Mouse (Mus musculus): ENCODE measurements around the gene Phldb2. TPM values are rescaled to one million over a fixed set of nuclear protein-coding genes. Genes with fewer than 3 reads are reported as not detected.

Gene Phldb2
- polyA plus RNA-seq, 1 experiment from 2014 or later, result 31.8 TPM

DNA sequence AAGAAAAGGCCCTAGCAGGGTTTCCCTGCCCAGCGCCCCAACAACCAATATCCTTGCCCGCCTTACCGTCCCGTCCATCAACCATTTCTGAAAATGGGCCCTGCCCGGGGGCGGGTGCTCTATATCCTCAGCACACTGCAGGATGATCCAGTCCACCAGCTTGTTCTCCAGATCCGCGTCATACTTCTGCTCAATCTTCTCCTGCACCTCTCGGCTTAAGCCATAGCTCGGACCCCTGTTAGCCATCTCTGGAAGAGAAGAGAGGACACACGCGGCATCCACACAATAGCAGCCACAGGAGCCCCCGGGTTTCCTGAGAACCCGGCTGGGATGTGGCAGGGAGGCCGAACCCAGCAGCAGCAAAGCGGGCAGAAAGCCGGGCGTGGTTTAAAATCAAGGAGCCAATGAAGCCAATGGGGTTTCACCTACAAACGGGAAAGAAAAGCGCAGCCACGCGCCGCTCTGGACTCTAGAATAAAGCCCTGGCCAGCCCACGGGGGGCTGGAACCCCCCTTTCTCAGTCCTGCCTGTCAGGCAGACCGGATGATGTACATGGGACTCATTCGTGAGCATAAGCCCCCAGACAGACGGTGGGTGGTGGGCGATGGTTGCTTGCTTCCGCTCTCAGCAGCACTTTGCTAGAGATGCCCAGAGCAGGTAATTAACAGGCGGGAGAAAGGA is 229.2 kb downstream of the Phldb2 start, which contains the start of gene Tagln3:
Gene Tagln3, minus strand, starts transcription at position 548 of the 681 bp plus-strand sequence.
- H3K27ac ChIP-seq, result peak within 1 kb of the TSS; percentile 2; the same call in 1 of the 2 replicates
- H3K27me3 ChIP-seq (replicated peaks), result no peaks in the 10 kb centered on the region
- H3K4me1 ChIP-seq (replicated peaks), result peaks cover 11% of the 10 kb centered on the region
- H3K9ac ChIP-seq, result peak within 1 kb of the TSS; percentile 46
- H3K36me3 ChIP-seq, result no peaks in the 10 kb centered on the region
- H3K9me3 ChIP-seq, result no peaks in the 10 kb centered on the region
- 2% methylated on average over 30 of the region's 30 CpGs for WGBS
- H3K4me3 ChIP-seq (replicated peaks), result peak within 1 kb of the TSS; percentile 47
- H3K4me2 ChIP-seq (replicated peaks), result peak within 1 kb of the TSS; percentile 96
- ATAC-seq, result peak; percentile 69

DNA sequence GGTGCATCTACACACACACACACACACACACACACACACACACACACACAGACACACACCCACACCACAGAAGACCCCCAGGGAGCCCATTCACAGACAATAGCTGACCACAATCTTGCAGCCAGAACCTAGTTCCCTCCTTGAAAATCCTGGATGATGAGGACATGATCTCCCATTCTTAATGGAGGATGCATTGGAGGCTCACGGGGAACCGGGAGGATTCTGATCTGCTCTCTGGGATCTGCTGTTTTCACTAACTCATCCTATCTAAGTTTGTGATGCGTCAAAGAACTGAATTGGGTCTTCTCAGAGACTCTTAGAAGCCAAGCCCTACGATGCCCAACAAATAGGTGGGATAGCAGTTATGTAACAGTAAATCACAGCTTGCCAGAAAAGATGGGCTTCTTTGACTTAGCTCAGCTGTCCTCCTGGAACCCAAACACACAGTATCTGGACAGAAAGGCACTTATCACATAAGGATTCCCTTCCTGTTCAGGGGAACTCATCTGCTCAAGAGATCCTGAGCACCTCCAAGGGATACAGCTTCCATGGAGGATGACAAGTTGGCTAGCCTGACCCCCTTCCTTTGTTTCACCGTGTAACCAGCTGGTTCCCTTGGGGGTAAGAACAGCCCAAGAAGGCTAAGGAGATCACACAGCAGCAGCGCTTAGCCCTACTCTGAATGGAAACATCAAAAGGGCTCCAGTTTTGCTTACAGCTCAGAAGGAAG is 230.1 kb downstream of the Phldb2 start:
- peaks cover 11% of the 10 kb centered on the region for H3K4me1 ChIP-seq (replicated peaks)
- H3K36me3 ChIP-seq, result no peaks in the 10 kb centered on the region
- no peaks in the 10 kb centered on the region for H3K27me3 ChIP-seq (replicated peaks)
- ATAC-seq, result no peak
- peak overlapping the region; percentile 47 for H3K4me3 ChIP-seq (replicated peaks)
- H3K27ac ChIP-seq, result peak overlapping the region; percentile 2; the same call in 1 of the 2 replicates
- 63% methylated on average over 6 of the region's 6 CpGs for WGBS
- H3K9me3 ChIP-seq, result no peaks in the 10 kb centered on the region
- peak overlapping the region; percentile 46 for H3K9ac ChIP-seq
- H3K4me2 ChIP-seq (replicated peaks), result peak overlapping the region; percentile 96

GRCm38 (mm10) chr16:45722460-45722951 is 230.9 kb downstream of the Phldb2 start:
- no peak overlapping the region for H3K9ac ChIP-seq

DNA sequence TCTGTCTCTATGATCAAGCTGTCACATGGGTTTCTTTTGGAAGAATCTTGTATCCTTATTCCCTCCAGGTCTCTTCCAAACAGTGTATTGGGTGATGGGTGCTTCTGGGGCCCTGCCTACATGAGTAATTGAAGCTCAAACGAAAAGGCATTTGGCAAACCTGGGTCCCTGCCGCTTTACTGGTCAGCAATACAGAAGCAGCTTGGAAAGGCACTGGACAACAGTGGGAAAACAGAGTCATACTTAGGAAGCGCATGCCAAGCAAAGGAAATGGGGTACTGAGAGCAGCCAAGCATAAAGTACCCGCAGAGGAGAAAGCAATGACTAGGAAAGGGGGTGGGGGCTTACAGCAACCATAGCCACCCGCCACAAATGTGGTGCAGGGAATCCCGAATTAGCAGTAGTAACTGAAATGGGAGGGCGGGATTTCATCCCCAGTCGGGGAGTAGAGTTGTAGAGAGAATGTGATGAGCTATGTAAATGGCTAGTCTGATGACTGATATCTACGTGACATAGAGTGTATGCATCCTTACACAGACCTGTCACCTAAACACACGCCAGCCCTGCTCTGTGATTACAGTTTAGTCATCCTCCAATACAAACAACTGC is 233.3 kb downstream of the Phldb2 start:
- H3K9me3 ChIP-seq, result no peaks in the 10 kb centered on the region
- no peak overlapping the region for H3K9ac ChIP-seq
- H3K27ac ChIP-seq, result no peak overlapping the region
- H3K27me3 ChIP-seq (replicated peaks), result no peaks in the 10 kb centered on the region
- no peaks in the 10 kb centered on the region for H3K36me3 ChIP-seq
- no peak for ATAC-seq
- H3K4me1 ChIP-seq (replicated peaks), result peaks cover 11% of the 10 kb centered on the region
- H3K4me3 ChIP-seq (replicated peaks), result no peak overlapping the region
- WGBS, result 78% methylated on average over 10 of the region's 10 CpGs
- H3K4me2 ChIP-seq (replicated peaks), result no peak overlapping the region

More at GRCm38 (mm10) chr16:45722460-45722951, 230.9 kb downstream of the Phldb2 start:
- no peaks in the 10 kb centered on the region for H3K9me3 ChIP-seq
- H3K4me2 ChIP-seq (replicated peaks), result 0 out of 2 replicates have a peak overlapping the region, but pooled peaks have one; percentile 96
- no peak overlapping the region for H3K27ac ChIP-seq
- no peaks in the 10 kb centered on the region for H3K27me3 ChIP-seq (replicated peaks)
- 63% methylated on average over 3 of the region's 3 CpGs for WGBS
- H3K4me3 ChIP-seq (replicated peaks), result no peak overlapping the region
- no peaks in the 10 kb centered on the region for H3K36me3 ChIP-seq
- peaks cover 11% of the 10 kb centered on the region for H3K4me1 ChIP-seq (replicated peaks)
- no peak for ATAC-seq

DNA sequence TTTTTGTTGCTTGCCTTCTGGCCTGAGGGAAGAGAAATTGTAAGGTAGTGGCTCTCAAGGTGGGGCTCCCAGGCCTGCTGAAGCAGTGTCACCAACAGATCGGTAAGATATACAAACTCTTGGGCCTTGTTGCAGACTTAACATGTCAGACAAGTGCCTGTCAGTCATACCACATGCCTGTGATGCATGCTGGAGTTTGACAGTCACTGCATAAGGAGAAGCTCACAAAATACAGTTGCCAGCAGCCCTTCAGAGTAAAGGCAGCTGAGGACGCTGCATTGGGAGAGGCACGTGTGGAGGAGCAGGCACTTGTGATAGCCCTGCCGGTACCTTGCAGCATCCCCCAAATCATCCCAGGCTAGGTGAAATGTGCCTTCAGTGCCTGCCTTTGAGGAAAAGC is 235.1 kb downstream of the Phldb2 start:
- no peaks in the 10 kb centered on the region for H3K36me3 ChIP-seq
- WGBS, result 87% methylated on average over 4 of the region's 4 CpGs
- H3K9me3 ChIP-seq, result no peaks in the 10 kb centered on the region
- H3K27me3 ChIP-seq (replicated peaks), result no peaks in the 10 kb centered on the region
- no peak overlapping the region for H3K27ac ChIP-seq
- no peak overlapping the region for H3K9ac ChIP-seq
- no peak for ATAC-seq
- no peak overlapping the region for H3K4me2 ChIP-seq (replicated peaks)
- H3K4me3 ChIP-seq (replicated peaks), result no peak overlapping the region
- no peaks in the 10 kb centered on the region for H3K4me1 ChIP-seq (replicated peaks)

DNA sequence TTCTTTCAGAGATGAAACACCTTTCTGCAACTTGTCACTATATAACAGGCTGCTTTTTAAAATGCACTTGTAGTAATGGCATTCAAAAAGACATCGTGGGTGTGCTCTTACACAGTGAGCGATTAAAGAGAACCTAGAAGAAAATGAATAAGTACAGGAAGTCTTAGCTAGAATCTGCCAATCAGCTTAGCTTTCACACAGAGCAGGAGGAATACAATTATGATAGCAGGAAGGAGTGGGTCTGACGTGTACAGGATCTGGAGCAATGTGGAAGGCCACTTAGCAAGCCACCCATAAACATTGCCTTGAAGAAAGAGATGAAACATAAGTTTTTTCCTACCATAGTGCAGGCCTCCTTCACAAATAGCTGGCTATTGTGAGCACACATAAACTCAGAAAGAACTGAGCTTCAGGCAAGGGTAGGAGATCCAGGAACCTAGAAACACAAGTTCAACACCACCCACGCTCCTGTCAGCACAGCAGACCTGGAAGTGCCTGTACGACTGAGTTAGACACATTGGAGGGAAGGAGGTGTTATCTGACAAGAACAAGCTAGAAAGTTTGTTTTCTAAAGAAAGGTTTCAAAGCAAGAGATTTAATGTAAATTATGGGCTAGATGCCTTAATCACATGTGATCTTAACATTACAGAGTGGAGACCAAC is 238.8 kb downstream of the Phldb2 start:
- no peak overlapping the region for H3K27ac ChIP-seq
- no peaks in the 10 kb centered on the region for H3K4me1 ChIP-seq (replicated peaks)
- no peaks in the 10 kb centered on the region for H3K36me3 ChIP-seq
- no peaks in the 10 kb centered on the region for H3K9me3 ChIP-seq
- no peak overlapping the region for H3K9ac ChIP-seq
- H3K4me3 ChIP-seq (replicated peaks), result no peak overlapping the region
- ATAC-seq, result no peak
- no peak overlapping the region for H3K4me2 ChIP-seq (replicated peaks)
- WGBS, result 82% methylated on average over 5 of the region's 5 CpGs
- no peaks in the 10 kb centered on the region for H3K27me3 ChIP-seq (replicated peaks)

DNA sequence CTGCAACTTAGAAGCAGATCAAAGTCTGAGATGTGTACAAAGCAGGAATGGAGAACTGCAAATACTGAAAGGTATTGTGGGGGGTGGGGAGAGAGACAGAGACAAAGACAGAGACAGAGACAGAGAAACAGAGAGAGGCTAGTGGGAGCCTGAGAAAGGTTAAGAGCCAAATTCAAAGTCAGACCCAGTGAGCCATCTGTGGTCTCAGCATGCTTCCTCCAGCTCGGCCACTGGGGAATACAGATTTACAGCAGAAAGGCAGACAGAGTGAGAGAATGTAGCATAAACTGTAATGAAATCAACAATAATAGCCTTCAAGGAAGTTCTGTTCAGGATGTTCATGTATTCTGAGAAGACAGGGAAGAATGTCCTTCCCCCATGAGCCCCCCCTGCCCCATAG is 239.5 kb downstream of the Phldb2 start:
- no peak for ATAC-seq

GRCm38 (mm10) chr16:45713261-45713660 is 240.1 kb downstream of the Phldb2 start:
- Histone ChIP-seq H3K4me2 (replicated peaks) (no peak overlapping the region), H3K36me3 (no peaks in the 10 kb centered on the region), H3K9ac (no peak overlapping the region), H3K4me1 (replicated peaks) (no peaks in the 10 kb centered on the region), H3K4me3 (replicated peaks) (no peak overlapping the region), H3K27ac (no peak overlapping the region), H3K9me3 (no peaks in the 10 kb centered on the region), H3K27me3 (replicated peaks) (no peaks in the 10 kb centered on the region)
- 82% methylated on average over 5 of the region's 5 CpGs for WGBS
- no peak for ATAC-seq

More for the DNA sequence above, 239.5 kb downstream of the Phldb2 start:
- 56% methylated on average over 1 of the region's 1 CpGs for WGBS
- no peaks in the 10 kb centered on the region for H3K9me3 ChIP-seq
- no peak overlapping the region for H3K4me2 ChIP-seq (replicated peaks)
- H3K36me3 ChIP-seq, result no peaks in the 10 kb centered on the region
- no peaks in the 10 kb centered on the region for H3K4me1 ChIP-seq (replicated peaks)
- no peaks in the 10 kb centered on the region for H3K27me3 ChIP-seq (replicated peaks)
- H3K27ac ChIP-seq, result no peak overlapping the region
- no peak overlapping the region for H3K9ac ChIP-seq
- no peak overlapping the region for H3K4me3 ChIP-seq (replicated peaks)

DNA sequence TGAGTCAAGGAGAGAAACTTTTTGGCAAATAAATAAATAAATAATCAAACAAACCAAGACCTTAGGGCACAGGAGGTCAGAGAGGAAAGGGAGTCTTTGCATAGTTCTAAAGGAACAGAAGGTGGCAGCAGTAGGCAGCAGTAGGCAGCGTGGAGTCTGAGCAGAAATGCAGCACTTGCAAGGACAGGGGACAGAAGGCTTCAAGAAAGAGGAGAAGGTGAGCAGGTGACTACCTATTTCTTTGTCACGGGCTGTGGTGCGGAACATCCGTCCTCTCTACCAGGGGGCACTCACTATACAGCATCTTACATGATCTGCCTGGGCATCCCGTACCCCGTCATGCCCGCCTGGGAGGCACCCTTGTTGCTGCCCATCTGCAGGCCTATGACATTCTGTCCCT is 242.1 kb downstream of the Phldb2 start:
- Histone ChIP-seq H3K4me2 (replicated peaks) (no peak overlapping the region), H3K36me3 (no peaks in the 10 kb centered on the region), H3K9me3 (no peaks in the 10 kb centered on the region), H3K4me3 (replicated peaks) (no peak overlapping the region), H3K4me1 (replicated peaks) (no peaks in the 10 kb centered on the region), H3K27me3 (replicated peaks) (no peaks in the 10 kb centered on the region), H3K27ac (no peak overlapping the region), H3K9ac (no peak overlapping the region)
- no peak for ATAC-seq
- 76% methylated on average over 7 of the region's 7 CpGs for WGBS

GRCm38 (mm10) chr16:45699301-45699700 is 254.1 kb downstream of the Phldb2 start:
- no peak overlapping the region for H3K9ac ChIP-seq
- H3K4me1 ChIP-seq (replicated peaks), result no peaks in the 10 kb centered on the region
- no peak for ATAC-seq
- H3K9me3 ChIP-seq, result no peaks in the 10 kb centered on the region
- H3K36me3 ChIP-seq, result no peaks in the 10 kb centered on the region
- no peak overlapping the region for H3K4me2 ChIP-seq (replicated peaks)
- no peak overlapping the region for H3K27ac ChIP-seq
- no peaks in the 10 kb centered on the region for H3K27me3 ChIP-seq (replicated peaks)
- H3K4me3 ChIP-seq (replicated peaks), result no peak overlapping the region
- 35% methylated on average over 5 of the region's 5 CpGs for WGBS

DNA sequence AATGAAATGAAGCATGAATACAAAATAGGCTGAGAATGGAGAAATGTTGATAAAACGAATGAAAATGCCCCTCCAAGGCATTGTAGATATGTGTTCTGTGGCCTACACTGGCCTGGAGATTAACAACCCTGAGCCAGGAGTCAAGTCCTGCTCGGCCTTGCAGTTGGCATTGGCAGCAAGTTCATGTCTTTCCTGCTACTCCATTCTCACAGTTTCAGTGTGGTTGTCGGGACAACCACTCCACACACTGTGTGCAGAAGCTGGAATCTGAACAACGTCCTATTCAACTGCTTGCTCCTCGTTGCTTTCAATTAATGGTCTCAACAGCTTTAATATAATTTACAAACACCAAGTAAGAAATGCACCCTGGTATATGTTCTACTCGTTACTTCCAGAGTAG is 255.4 kb downstream of the Phldb2 start:
- Histone ChIP-seq H3K9ac (no peak overlapping the region), H3K27ac (no peak overlapping the region), H3K9me3 (no peaks in the 10 kb centered on the region), H3K36me3 (no peaks in the 10 kb centered on the region), H3K4me2 (replicated peaks) (no peak overlapping the region), H3K4me3 (replicated peaks) (no peak overlapping the region), H3K4me1 (replicated peaks) (no peaks in the 10 kb centered on the region), H3K27me3 (replicated peaks) (no peaks in the 10 kb centered on the region)
- ATAC-seq, result no peak
- 82% methylated on average over 6 of the region's 6 CpGs for WGBS
